Mouse (Mus musculus) cerebellum, postnatal 10 days (tissue): ENCODE measurements around the gene Eno1.
"Not testable (repeated sequence)": the region's sequence is repeated elsewhere in the genome, so short reads cannot be mapped to it uniquely, and the experiment has no call there.

Source experiments
- DNase-seq, 2 experiments: peaks; one replicate each; pipeline ENCODE4 v3.0.0; 2021; ENCODE audit warnings: mixed read lengths in 2 of 2

Eno1 gene

DNA sequence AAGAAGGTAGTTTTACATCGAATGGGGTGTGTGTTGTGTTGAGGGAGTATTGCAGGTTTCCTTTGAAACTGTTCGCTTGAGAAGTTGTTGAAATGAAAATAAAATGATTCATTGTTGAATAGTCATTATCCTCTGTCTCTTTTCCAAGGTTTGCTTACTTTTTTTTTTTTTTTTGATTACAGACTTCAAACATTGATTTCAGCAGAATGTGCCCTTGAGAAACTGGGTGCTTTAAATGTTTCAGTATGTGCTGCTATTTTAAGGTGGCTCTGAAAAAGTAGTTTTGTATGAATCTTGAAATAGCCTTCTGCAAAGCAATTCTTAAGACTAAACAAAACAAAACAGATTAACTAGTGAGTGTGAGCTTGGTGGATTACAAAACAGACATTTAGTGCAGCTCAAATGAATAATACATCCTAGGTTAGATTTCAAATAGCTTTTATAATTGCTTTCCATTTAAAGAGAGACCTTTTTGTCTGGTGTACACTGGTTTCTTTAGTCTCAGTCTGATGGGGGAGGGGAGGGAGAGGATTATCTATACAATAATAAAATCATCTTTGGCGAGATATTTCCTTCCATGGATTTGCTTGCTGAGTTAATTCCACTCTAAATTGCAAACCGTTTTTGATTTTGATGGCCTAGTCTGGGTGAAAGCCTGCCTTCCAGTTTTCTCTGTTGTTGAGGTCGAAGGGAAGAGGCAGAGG is 46.3 kb downstream of the Eno1 start:
- peak in 1 of 2 experiments; percentile 44 for DNase-seq

DNA sequence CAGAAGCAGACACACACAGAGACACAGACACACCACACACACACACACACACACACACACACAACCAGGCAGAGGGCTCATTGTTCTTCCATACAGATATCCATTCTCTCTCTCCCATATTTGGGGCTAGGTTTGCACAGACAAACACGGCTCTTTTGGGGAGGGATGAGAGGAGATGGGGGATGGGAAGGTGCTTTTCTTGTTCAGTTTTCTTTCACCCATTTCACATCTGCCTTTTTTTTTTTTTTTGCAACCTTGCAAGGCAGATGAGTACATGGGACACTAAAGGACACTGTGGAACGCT is 46.8 kb downstream of the Eno1 start:
- peak; percentile 46 to 48 for DNase-seq

GRCm38 (mm10) chr4:150283993-150284392 is 47.5 kb downstream of the Eno1 start:
- peak; percentile 71 to 80 for DNase-seq

GRCm38 (mm10) chr4:150286980-150287379 is 50.5 kb downstream of the Eno1 start:
- DNase-seq = no peak

GRCm38 (mm10) chr4:150287463-150287862 is 50.9 kb downstream of the Eno1 start:
- DNase-seq = not testable (repeated sequence)

GRCm38 (mm10) chr4:150291900-150292299 is 55.4 kb downstream of the Eno1 start:
- peak in 1 of 2 experiments; percentile 28 for DNase-seq

DNA sequence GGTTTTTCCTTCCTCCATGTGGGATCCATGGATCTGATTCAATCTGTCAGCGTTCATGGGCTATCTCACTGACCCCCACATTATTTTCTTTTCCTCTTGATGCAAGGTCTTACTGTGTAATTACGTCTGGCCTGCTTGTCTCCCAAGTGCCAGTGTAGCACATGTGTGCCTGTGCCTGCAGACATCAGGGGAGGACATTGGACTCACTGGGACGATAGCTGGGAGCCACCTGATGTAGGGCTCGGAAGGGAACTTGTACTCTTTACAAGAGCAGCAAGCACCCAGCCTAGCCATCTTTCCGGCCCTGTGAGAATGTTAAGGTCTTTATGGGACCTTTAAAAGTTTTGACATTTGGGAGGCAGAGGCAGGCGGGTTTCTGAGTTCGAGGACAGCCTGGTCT is 58.3 kb downstream of the Eno1 start:
- no peak for DNase-seq

DNA sequence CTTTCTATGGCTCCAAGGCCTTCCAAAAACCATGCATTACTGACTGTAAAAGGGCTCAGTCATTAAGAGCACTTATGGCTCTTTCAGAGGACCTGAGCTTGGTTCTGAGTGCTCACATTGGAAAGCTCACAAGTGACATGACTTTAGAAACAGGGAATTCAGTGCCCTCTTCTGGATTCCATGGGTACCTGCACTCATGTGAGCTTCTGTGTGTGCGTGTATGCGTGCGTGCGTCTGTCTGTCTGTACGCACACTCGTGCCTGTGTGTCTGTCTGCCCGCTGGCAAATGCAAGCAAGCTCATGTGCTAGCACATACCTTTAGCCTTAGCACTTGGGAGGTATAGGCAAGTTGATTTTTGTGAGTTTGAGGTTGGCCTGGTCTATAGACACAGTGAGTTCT is 59.4 kb downstream of the Eno1 start:
- no peak for DNase-seq
